Mouse (Mus musculus): Measurements from ENCODE around the gene Lpar6. TPM values are rescaled to one million over a fixed set of nuclear protein-coding genes. Genes with fewer than 3 reads are reported as not detected.

Gene Lpar6
- polyA plus RNA-seq, 2 experiments = 2.3 to 3.2 TPM

DNA sequence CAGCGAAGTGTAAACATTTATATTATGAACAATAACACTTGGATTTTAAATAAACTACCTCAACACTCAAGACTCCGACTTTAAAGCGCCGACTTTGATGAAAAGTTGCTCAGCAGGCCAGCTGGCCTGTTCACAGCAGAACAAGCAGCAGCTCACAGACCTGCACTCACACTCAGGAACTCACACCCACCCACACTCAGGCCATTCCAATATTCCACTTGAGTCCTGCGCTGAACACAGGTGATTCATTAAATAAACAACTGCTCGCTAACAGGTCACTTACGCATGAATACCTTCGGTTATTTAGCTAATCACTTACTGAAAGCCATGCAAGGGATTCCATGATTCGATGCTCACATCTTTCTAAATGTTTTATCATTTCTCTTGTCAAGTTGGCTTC is 24.5 kb downstream of the Lpar6 start:
- Histone ChIP-seq H3K4me1 (replicated peaks; ENCODE audit: control insufficient read depth in 2 of 2, insufficient read depth in 2 of 2, low read length in 1 of 2) (0 out of 4 replicates have a peak, but pooled peaks cover 0 to 2% of the 10 kb centered on the region in 2 experiments), H3K36me3 (replicated peaks; ENCODE audit: control insufficient read depth, insufficient read depth, low read depth) (peaks cover 20% of the 10 kb centered on the region), H3K9ac (replicated peaks) (no peak overlapping the region), H3K9me3 (ENCODE audit: control insufficient read depth, low read length) (no peaks in the 10 kb centered on the region), H3K4me2 (ENCODE audit: low read depth) (no peak overlapping the region), H3K27ac (no peak overlapping the region), H3K4me3 (ENCODE audit: insufficient read depth in 1 of 2, low read depth in 2 of 2, low read length in 2 of 2) (no peak overlapping the region), H3K27me3 (ENCODE audit: control insufficient read depth, insufficient read depth, low read length) (no peaks in the 10 kb centered on the region)
- 89% methylated on average over 9 of the region's 9 CpGs for WGBS (ENCODE audit: insufficient replicate concordance)
- ATAC-seq (ENCODE audit: insufficient read depth) (no peak), DNase-seq (ENCODE audit: low read depth in 3 of 3, low spot score in 3 of 3) (no peak)
- TF ChIP-seq EP300 (IDR thresholded peaks at IDR 0.05; ENCODE audit: low read depth) = no peak
- no peak for TF ChIP-seq CTCF (IDR thresholded peaks at IDR 0.05; ENCODE audit: low read depth)

DNA sequence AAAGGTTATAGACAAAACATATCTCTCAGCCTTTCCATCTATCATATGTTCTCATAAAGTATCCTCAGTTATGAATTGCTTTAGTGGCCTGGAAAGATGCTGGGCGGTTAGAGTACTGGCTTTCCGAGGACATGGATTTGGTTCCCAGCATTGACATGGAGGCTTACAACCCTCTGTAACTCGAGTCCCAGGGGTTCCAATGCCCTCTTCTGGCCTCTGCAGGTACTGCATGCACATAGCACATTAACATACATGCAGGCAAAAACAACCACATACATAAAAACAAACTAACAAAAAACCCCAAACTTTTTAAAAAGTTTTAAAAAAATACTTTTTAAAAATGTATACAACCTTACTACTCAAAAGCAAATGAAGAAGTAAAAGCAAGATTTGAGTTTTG is 28.5 kb downstream of the Lpar6 start:
- no peak overlapping the region for H3K4me2 ChIP-seq (ENCODE audit: low read depth)
- DNase-seq (ENCODE audit: low read depth in 3 of 3, low spot score in 3 of 3) (no peak), ATAC-seq (ENCODE audit: insufficient read depth) (no peak)
- no peaks in the 10 kb centered on the region for H3K4me1 ChIP-seq (replicated peaks; ENCODE audit: control insufficient read depth in 2 of 2, insufficient read depth in 2 of 2, low read length in 1 of 2)
- no peak overlapping the region for H3K27ac ChIP-seq
- TF ChIP-seq EP300 (IDR thresholded peaks at IDR 0.05; ENCODE audit: low read depth) (no peak), CTCF (IDR thresholded peaks at IDR 0.05; ENCODE audit: low read depth) (peak; percentile 72)
- WGBS (ENCODE audit: insufficient replicate concordance) = 77% methylated on average over 3 of the region's 3 CpGs
- no peak overlapping the region for H3K9ac ChIP-seq (replicated peaks)
- no peak overlapping the region for H3K4me3 ChIP-seq (ENCODE audit: insufficient read depth in 1 of 2, low read depth in 2 of 2, low read length in 2 of 2)
- no peaks in the 10 kb centered on the region for H3K27me3 ChIP-seq (ENCODE audit: control insufficient read depth, insufficient read depth, low read length)
- H3K36me3 ChIP-seq (replicated peaks; ENCODE audit: control insufficient read depth, insufficient read depth, low read depth) = peaks cover 20% of the 10 kb centered on the region
- H3K9me3 ChIP-seq (ENCODE audit: control insufficient read depth, low read length) = no peaks in the 10 kb centered on the region

DNA sequence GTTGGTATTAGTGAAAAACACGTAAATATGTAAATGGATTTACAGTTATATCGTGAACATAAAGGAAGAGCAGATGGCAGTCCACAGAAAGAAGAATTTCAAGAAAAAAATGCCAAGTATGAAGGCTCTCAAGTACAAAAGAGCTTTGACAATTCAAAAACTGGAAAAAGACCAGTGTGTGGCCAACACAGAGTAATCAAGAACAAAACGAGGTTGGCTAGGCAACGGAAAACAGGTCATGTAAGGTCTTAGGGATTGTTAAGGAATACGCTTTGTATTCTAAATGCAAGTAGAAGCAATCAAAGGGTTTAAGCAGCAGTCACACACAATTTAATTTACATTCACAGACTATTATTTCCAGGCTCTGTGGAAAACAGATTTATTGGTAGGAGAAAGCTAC is 34.1 kb downstream of the Lpar6 start:
- no peak for TF ChIP-seq CTCF (IDR thresholded peaks at IDR 0.05; ENCODE audit: low read depth)
- TF ChIP-seq EP300 (IDR thresholded peaks at IDR 0.05; ENCODE audit: low read depth) = no peak
- Histone ChIP-seq H3K4me1 (replicated peaks; ENCODE audit: control insufficient read depth in 2 of 2, insufficient read depth in 2 of 2, low read length in 1 of 2) (no peaks in the 10 kb centered on the region), H3K4me2 (ENCODE audit: low read depth) (no peak overlapping the region), H3K36me3 (replicated peaks; ENCODE audit: control insufficient read depth, insufficient read depth, low read depth) (peaks cover 12% of the 10 kb centered on the region), H3K4me3 (ENCODE audit: insufficient read depth in 1 of 2, low read depth in 2 of 2, low read length in 2 of 2) (no peak overlapping the region), H3K9ac (replicated peaks) (no peak overlapping the region), H3K9me3 (ENCODE audit: control insufficient read depth, low read length) (no peaks in the 10 kb centered on the region), H3K27me3 (ENCODE audit: control insufficient read depth, insufficient read depth, low read length) (no peaks in the 10 kb centered on the region), H3K27ac (no peak overlapping the region)
- 83% methylated on average over 5 of the region's 5 CpGs for WGBS (ENCODE audit: insufficient replicate concordance)
- DNase-seq (ENCODE audit: low read depth in 3 of 3, low spot score in 3 of 3) (no peak), ATAC-seq (ENCODE audit: insufficient read depth) (no peak)

DNA sequence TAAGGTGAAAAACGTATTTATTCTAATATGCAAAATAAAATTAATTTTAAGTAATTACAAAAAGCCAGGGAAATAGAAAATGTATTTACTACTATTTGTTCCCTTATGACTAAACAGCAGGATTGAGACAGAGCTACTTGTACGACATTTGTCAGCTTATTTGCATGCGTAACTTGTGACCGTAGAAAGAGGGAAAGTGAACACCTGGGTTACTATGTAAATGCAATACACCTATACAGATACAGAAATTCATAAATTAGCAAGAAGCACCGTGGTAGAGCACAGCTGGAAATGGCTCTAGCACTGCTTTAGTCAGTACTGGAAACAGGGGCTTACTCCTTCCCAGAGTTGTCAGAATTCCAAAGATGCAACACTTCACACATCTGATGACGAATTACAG is 41.4 kb downstream of the Lpar6 start:
- TF ChIP-seq EP300 (IDR thresholded peaks at IDR 0.05; ENCODE audit: low read depth) (no peak), CTCF (IDR thresholded peaks at IDR 0.05; ENCODE audit: low read depth) (no peak)
- Histone ChIP-seq H3K27ac (no peak overlapping the region), H3K4me2 (ENCODE audit: low read depth) (no peak overlapping the region), H3K36me3 (replicated peaks; ENCODE audit: control insufficient read depth, insufficient read depth, low read depth) (peaks cover 23% of the 10 kb centered on the region), H3K9ac (replicated peaks) (no peak overlapping the region), H3K27me3 (ENCODE audit: control insufficient read depth, insufficient read depth, low read length) (no peaks in the 10 kb centered on the region), H3K4me1 (replicated peaks; ENCODE audit: control insufficient read depth in 2 of 2, insufficient read depth in 2 of 2, low read length in 1 of 2) (no peaks in the 10 kb centered on the region), H3K4me3 (ENCODE audit: insufficient read depth in 1 of 2, low read depth in 2 of 2, low read length in 2 of 2) (no peak overlapping the region), H3K9me3 (ENCODE audit: control insufficient read depth, low read length) (no peaks in the 10 kb centered on the region)
- DNase-seq (ENCODE audit: low read depth in 3 of 3, low spot score in 3 of 3) (no peak), ATAC-seq (ENCODE audit: insufficient read depth) (no peak)
- WGBS (ENCODE audit: insufficient replicate concordance) = 80% methylated on average over 6 of the region's 6 CpGs

DNA sequence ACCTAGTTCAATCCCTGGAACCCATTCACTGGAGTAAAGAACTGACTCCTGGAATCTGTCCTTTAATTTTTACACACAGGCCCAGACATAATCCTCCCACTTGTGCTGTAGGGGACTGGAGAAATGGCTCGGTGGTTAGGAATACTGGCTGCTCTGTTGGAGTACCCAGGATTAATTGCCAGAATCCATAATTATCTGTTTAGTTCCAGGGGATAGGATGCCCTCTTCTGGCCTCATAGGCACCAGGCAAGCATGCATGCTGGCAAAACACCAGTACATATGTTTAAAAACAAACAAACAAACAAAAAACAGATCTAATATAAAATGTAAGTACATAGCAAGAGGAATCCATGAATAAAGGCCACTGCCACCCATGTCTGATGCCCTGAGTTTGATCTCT is 43.3 kb downstream of the Lpar6 start:
- Histone ChIP-seq H3K4me3 (ENCODE audit: insufficient read depth in 1 of 2, low read depth in 2 of 2, low read length in 2 of 2) (no peak overlapping the region), H3K4me2 (ENCODE audit: low read depth) (no peak overlapping the region), H3K4me1 (replicated peaks; ENCODE audit: control insufficient read depth in 2 of 2, insufficient read depth in 2 of 2, low read length in 1 of 2) (no peaks in the 10 kb centered on the region), H3K9ac (replicated peaks) (no peak overlapping the region), H3K27ac (no peak overlapping the region), H3K9me3 (ENCODE audit: control insufficient read depth, low read length) (no peaks in the 10 kb centered on the region), H3K36me3 (replicated peaks; ENCODE audit: control insufficient read depth, insufficient read depth, low read depth) (peaks cover 23% of the 10 kb centered on the region), H3K27me3 (ENCODE audit: control insufficient read depth, insufficient read depth, low read length) (no peaks in the 10 kb centered on the region)
- WGBS (ENCODE audit: insufficient replicate concordance) = 43% methylated on average over 1 of the region's 1 CpGs
- peak; percentile 29; the same call in 1 of the 2 replicates for TF ChIP-seq CTCF (IDR thresholded peaks at IDR 0.05; ENCODE audit: low read depth)
- no peak for TF ChIP-seq EP300 (IDR thresholded peaks at IDR 0.05; ENCODE audit: low read depth)
- no peak for ATAC-seq (ENCODE audit: insufficient read depth)
- no peak for DNase-seq (ENCODE audit: low read depth in 3 of 3, low spot score in 3 of 3)

All from liver, embryonic 14.5 days (tissue).